9 mouse cellular contexts compared by ENCODE assay signal in the genomic region with DNA sequence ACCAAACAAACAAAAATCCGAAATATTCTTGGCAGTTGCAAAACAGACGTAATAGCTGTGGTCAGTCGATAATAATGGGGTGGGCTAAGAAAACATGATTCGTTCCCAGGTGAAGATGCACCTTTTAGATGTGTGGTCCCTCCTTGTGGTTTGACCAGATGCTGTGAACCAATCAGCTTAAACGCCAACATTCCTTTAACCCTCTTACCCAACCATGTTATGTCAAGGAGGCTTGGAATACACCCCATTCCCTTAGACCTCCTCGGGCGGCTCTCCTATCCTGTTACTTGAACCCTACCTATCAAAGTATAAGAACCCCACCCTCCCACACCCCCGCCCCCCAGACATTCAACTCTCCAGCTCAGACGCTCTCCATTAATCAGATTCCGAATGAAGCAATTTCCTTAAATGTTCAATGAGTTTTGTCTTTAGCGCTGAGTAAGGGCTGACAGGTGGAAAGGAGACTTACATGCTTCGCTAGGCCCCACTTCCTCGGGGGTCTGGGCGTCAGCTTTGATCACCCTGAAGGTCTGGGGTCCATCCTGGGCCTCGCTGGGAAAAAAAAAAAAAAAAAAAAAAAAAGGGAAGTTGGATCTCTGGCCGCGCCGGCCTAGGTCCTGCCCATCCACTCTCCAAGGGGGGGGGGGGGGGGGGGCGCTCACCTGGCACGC. TPM values are rescaled to one million over a fixed set of nuclear protein-coding genes. Genes with fewer than 3 reads are reported as not detected.
DNase-seq lines count a peak whose midpoint lies in the region; ATAC-seq and TF ChIP-seq lines count a peak whose summit lies in the region.
"Had no signal": no experiment of that assay in that cellular context is flagged by ENCODE, and none has a peak within 500 bp of the region (broad histone marks: within the 10 kb centered on the region; RNA-seq: fewer than 3 reads in every experiment).

No protein-coding gene starts in this region.

- H3K4me2 ChIP-seq in forebrain, embryonic 11.5 days (ENCODE audit: low read depth, low read length, severe bottlenecking), result peak overlapping the region; percentile 74
- peak overlapping the region; percentile 81 for H3K4me2 ChIP-seq in liver, embryonic 12.5 days

- peaks cover 2% of the 10 kb centered on the region; the same call in 1 of the 2 replicates for H3K36me3 ChIP-seq in forebrain, embryonic 11.5 days (ENCODE audit: control insufficient read depth, insufficient read depth, low read length)
- peaks cover 36% of the 10 kb centered on the region for H3K36me3 ChIP-seq in liver, embryonic 12.5 days

- peak overlapping the region; percentile 96 for H3K27ac ChIP-seq in gastrocnemius, adult 2 months
- H3K27ac ChIP-seq in forebrain, embryonic 11.5 days (ENCODE audit: low read depth, low read length), result no peak overlapping the region
- no peak overlapping the region for H3K27ac ChIP-seq in liver, embryonic 12.5 days

- no peak for ATAC-seq in forebrain, embryonic 11.5 days (replicated peaks; ENCODE audit: low FRiP score)
- ATAC-seq in liver, embryonic 12.5 days, result no peak

- TF ChIP-seq CTCF in gastrocnemius, adult 2 months (IDR thresholded peaks at IDR 0.05), result no peak

- intact Hi-C loops in gastrocnemius, adult 2 months (cut with DNase I), result loop anchor here (10.0 kb wide), 3 partner anchors 314 to 434 kb away; partner anchors contain the start of genes Fam168b and Plekhb2

- peak overlapping the region; percentile 56 for H3K9ac ChIP-seq in forebrain, embryonic 11.5 days (ENCODE audit: low read length)
- peak overlapping the region; percentile 69 for H3K9ac ChIP-seq in liver, embryonic 12.5 days

- H3K4me1 ChIP-seq in forebrain, embryonic 11.5 days (replicated peaks; ENCODE audit: control insufficient read depth, insufficient read depth, low read length), result peaks cover 4% of the 10 kb centered on the region; the same call in 1 of the 2 replicates
- peaks cover 44% of the 10 kb centered on the region for H3K4me1 ChIP-seq in liver, embryonic 12.5 days

- peak overlapping the region; percentile 75 for H3K4me3 ChIP-seq in gastrocnemius, adult 2 months
- peak overlapping the region; percentile 72 for H3K4me3 ChIP-seq in forebrain, embryonic 11.5 days (ENCODE audit: low read depth, low read length)
- peak overlapping the region; percentile 79 for H3K4me3 ChIP-seq in liver, embryonic 12.5 days

- H3K27me3 ChIP-seq in forebrain, embryonic 11.5 days (ENCODE audit: control insufficient read depth, insufficient read depth, low read length), result no peaks in the 10 kb centered on the region
- no peaks in the 10 kb centered on the region for H3K27me3 ChIP-seq in liver, embryonic 12.5 days (replicated peaks)
- H3K27me3 ChIP-seq: Patski had no signal

- DNase-seq in gastrocnemius, adult 2 months, result no peak
- no peak for DNase-seq in gastrocnemius, postnatal 25 days
- peak; percentile 36 for DNase-seq in 416B (ENCODE audit: low read depth)
- DNase-seq in forebrain, embryonic 11.5 days (ENCODE audit: low spot score), result no peak
- DNase-seq in frontal cortex, postnatal 14 days (ENCODE audit: low spot score in 2 of 2), result no peak
- no peak for DNase-seq in adrenal gland, adult 18-20 months (ENCODE audit: low spot score in 2 of 2)
- no peak for DNase-seq in kidney, postnatal 10 days

- WGBS in forebrain, embryonic 11.5 days, result 41% methylated on average over 15 of the region's 20 CpGs
- WGBS in liver, embryonic 12.5 days (ENCODE audit: insufficient replicate concordance), result 25% methylated on average over 17 of the region's 20 CpGs

- H3K9me3 ChIP-seq in forebrain, embryonic 11.5 days (ENCODE audit: control insufficient read depth, low read length), result no peaks in the 10 kb centered on the region
- no peaks in the 10 kb centered on the region for H3K9me3 ChIP-seq in liver, embryonic 12.5 days (replicated peaks)

RNA-seq across cellular contexts. Expression of gene Ccdc115, which starts 1.0 kb away (rescaled TPM):
- total RNA-seq in gastrocnemius, adult 2 months (2021), result 10 to 100 TPM; 10.8 to 13.6 TPM
- total RNA-seq in gastrocnemius, postnatal 25 days (2021), result 10 to 100 TPM; 10.2 to 10.8 TPM
- 68.9 and 71.6 TPM in 2 replicates for polyA plus RNA-seq in forebrain, embryonic 11.5 days (2014; fragmentation: Nextera tagmentation; extraction: Ambion mirVana)
- 34.3 and 35.1 TPM in 2 replicates for polyA plus RNA-seq in liver, embryonic 12.5 days (2016; fragmentation: Nextera tagmentation; extraction: Ambion mirVana)
- total RNA-seq in adrenal gland, adult 18-20 months (2021), result 10 to 100 TPM; 16.0 to 18.0 TPM

RNA-seq across cellular contexts. Expression of gene Imp4, which starts 1.1 kb away (rescaled TPM):
- 10 to 100 TPM in 1 of 2 experiments, 1 to 10 TPM in 1; 8.7 to 14.0 TPM for total RNA-seq in gastrocnemius, adult 2 months (2021)
- 10 to 100 TPM; 12.6 to 14.4 TPM for total RNA-seq in gastrocnemius, postnatal 25 days (2021)
- polyA plus RNA-seq in forebrain, embryonic 11.5 days (2014; fragmentation: Nextera tagmentation; extraction: Ambion mirVana), result 87.0 and 92.6 TPM in 2 replicates
- polyA plus RNA-seq in liver, embryonic 12.5 days (2016; fragmentation: Nextera tagmentation; extraction: Ambion mirVana), result 96.4 and 100 TPM in 2 replicates
- 10 to 100 TPM; 65.2 to 68.7 TPM for total RNA-seq in adrenal gland, adult 18-20 months (2021)

RNA-seq across cellular contexts. Expression of gene Ptpn18, which starts 21.0 kb away (rescaled TPM):
- total RNA-seq in gastrocnemius, adult 2 months (2021), result 1 to 10 TPM; 1.8 to 2.3 TPM
- 1 to 10 TPM; 2.1 to 2.3 TPM for total RNA-seq in gastrocnemius, postnatal 25 days (2021)
- polyA plus RNA-seq in forebrain, embryonic 11.5 days (2014; fragmentation: Nextera tagmentation; extraction: Ambion mirVana), result 4.6 and 7.0 TPM in 2 replicates
- polyA plus RNA-seq in liver, embryonic 12.5 days (2016; fragmentation: Nextera tagmentation; extraction: Ambion mirVana), result 18.6 and 19.1 TPM in 2 replicates
- total RNA-seq in adrenal gland, adult 18-20 months (2021), result 1 to 10 TPM; 3.1 to 8.9 TPM

RNA-seq across cellular contexts. Expression of gene Prss39, which starts 59.7 kb away (rescaled TPM):
- total RNA-seq in gastrocnemius, adult 2 months (2021), result not detected
- not detected for total RNA-seq in gastrocnemius, postnatal 25 days (2021)
- not detected in 2 replicates for polyA plus RNA-seq in forebrain, embryonic 11.5 days (2014; fragmentation: Nextera tagmentation; extraction: Ambion mirVana)
- not detected in 2 replicates for polyA plus RNA-seq in liver, embryonic 12.5 days (2016; fragmentation: Nextera tagmentation; extraction: Ambion mirVana)
- total RNA-seq in adrenal gland, adult 18-20 months (2021), result not detected
- polyA plus RNA-seq: Patski had no signal

Comparison
In these comparisons a context has a peak if more than half of its experiments do, and no peak if none do; other contexts are left out.
1. RNA of gene Imp4, which starts 1.1 kb away (total RNA-seq): 65.2 to 68.7 TPM in adrenal gland, adult 18-20 months; 12.6 to 14.4 TPM in gastrocnemius, postnatal 25 days and 8.7 to 14.0 TPM in gastrocnemius, adult 2 months; every median in the first group is over 4 times any median in the second.
2. Peak in every context shown above with its lines, with median percentiles within 50 percentile points of each other: H3K4me3 ChIP-seq.